Mouse (Mus musculus) ES-E14 (cell line): ENCODE measurements around the gene Ttll13.

Experiments used
- CHD2 ChIP-seq: IDR thresholded peaks from 2 replicates; pipeline ENCODE4 v1.6.1; 2014; ENCODE audit warnings: mild to moderate bottlenecking, low read depth, low read length, inconsistent platforms
- HCFC1 ChIP-seq: IDR thresholded peaks from 2 replicates; pipeline ENCODE4 v1.6.1; 2012; ENCODE audit warnings: low read length, inconsistent platforms, borderline replicate concordance; ENCODE audit not compliant: insufficient read depth
- MAFK ChIP-seq: IDR thresholded peaks from 2 replicates; pipeline ENCODE4 v1.6.1; 2014; ENCODE audit warnings: mild to moderate bottlenecking, low read depth, low read length, inconsistent platforms; ENCODE audit not compliant: insufficient read depth
- ZC3H11A ChIP-seq: IDR thresholded peaks from 2 replicates; pipeline ENCODE4 v1.6.1; 2012; ENCODE audit warnings: low read depth, mild to moderate bottlenecking, inconsistent platforms, low read length, borderline replicate concordance
- ZNF384 ChIP-seq: IDR thresholded peaks from 2 replicates; pipeline ENCODE4 v1.6.1; 2012; ENCODE audit warnings: low read depth, low read length, inconsistent platforms

DNA sequence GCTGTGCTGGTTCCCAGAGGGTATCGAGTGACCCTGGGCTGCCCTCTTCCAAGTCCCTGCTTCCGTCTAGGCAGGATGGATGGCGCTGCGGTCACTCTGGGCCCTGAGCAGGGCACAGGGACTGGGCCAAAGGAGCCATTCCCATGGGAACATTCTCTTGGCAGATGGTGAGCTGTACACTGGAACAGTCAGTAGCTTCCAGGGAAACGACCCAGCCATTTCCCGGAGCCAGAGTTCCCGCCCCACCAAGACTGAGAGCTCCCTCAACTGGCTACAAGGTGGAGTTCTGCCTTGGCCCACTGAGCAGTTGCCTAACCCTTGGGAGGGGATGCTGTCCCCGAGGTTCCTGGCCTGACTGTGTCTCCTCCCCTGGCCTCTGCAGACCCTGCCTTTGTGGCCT is 29.6 kb upstream of the Ttll13 start:
- TF ChIP-seq ZNF384, result no peak
- no peak for TF ChIP-seq MAFK
- no peak for TF ChIP-seq HCFC1
- TF ChIP-seq CHD2, result no peak
- TF ChIP-seq ZC3H11A, result no peak
